Mouse (Mus musculus) liver, adult 2 months (tissue): ENCODE data around the gene C1qtnf6. TPM values are rescaled to one million over a fixed set of nuclear protein-coding genes. Genes with fewer than 3 reads are reported as not detected.

Experiments
- DNase-seq: peaks from one replicate; pipeline ENCODE4 v3.0.0-alpha.2; 2011; ENCODE audit warnings: low read depth, low spot score; ENCODE audit errors: extremely low read depth
- H3K27ac ChIP-seq: fragments of 200-500 bp; replicated peaks from 2 replicates; pipeline ENCODE4 v1.5.1; 2012; ENCODE audit warnings: low read depth, mild to moderate bottlenecking, control low read depth, inconsistent platforms, low read length; ENCODE audit not compliant: insufficient read depth
- H3K27me3 ChIP-seq: fragments of 200-500 bp; 2 replicates; pipeline ENCODE4 v1.6.1; 2012; ENCODE audit warnings: mild to moderate bottlenecking, moderate library complexity, low read length, inconsistent platforms; ENCODE audit not compliant: control insufficient read depth, insufficient read depth
- H3K36me3 ChIP-seq: fragments of 200-500 bp; 2 replicates; pipeline ENCODE4 v1.6.1; 2012; ENCODE audit warnings: low read length, inconsistent platforms; ENCODE audit not compliant: control insufficient read depth, insufficient read depth
- H3K4me1 ChIP-seq: fragments of 200-500 bp; 2 replicates; pipeline ENCODE4 v1.6.1; 2011; ENCODE audit warnings: low read length; ENCODE audit not compliant: control insufficient read depth, insufficient read depth
- H3K4me3 ChIP-seq: fragments of 200-500 bp; 2 replicates; pipeline ENCODE4 v1.5.1; 2011; ENCODE audit warnings: low read depth, mild to moderate bottlenecking, control low read depth, low read length, moderate library complexity; ENCODE audit not compliant: insufficient read depth
- H3K79me2 ChIP-seq: fragments of 200-500 bp; 2 replicates; pipeline ENCODE4 v1.6.1; 2012; ENCODE audit warnings: inconsistent platforms, mild to moderate bottlenecking, low read length, moderate library complexity; ENCODE audit not compliant: control insufficient read depth, insufficient read depth
- H3K9ac ChIP-seq: fragments of 200-500 bp; 2 replicates; pipeline ENCODE4 v1.6.1; 2012; ENCODE audit warnings: low read depth, mild to moderate bottlenecking, control low read depth, inconsistent platforms, low read length
- CTCF ChIP-seq: fragments of 200-500 bp; IDR thresholded peaks from 2 replicates; pipeline ENCODE4 v1.5.1; 2011; ENCODE audit warnings: low read depth, low read length, control low read depth
- POLR2A ChIP-seq: fragments of 200-500 bp; IDR thresholded peaks from 2 replicates; pipeline ENCODE4 v1.6.1; 2011; ENCODE audit warnings: low read length, control low read depth; ENCODE audit not compliant: insufficient read depth; ENCODE audit errors: extremely low read depth
- WGBS: fragments of 180-500 bp; shearing (Covaris S2); methylation state at CpG from one replicate; pipeline ENCODE4 v1.1.7; 2018; 5-methylcytosine and 5-hydroxymethylcytosine counted together
- polyA plus RNA-seq: library from polyadenylated mRNA; depleted of rRNA; stranded (reverse); fragments of >200 nt; gene quantifications from 2 replicates; pipeline ENCODE4 v1.2.3, GENCODE M21; 2012
- total RNA-seq: library from RNA; depleted of rRNA; stranded (reverse); fragments of >200 nt; gene quantifications from 2 replicates; pipeline ENCODE4 v1.2.3, GENCODE M21; 2014

The C1qtnf6 gene
- total and polyA plus RNA-seq, 2 experiments: 0.28 to 2.5 TPM

DNA sequence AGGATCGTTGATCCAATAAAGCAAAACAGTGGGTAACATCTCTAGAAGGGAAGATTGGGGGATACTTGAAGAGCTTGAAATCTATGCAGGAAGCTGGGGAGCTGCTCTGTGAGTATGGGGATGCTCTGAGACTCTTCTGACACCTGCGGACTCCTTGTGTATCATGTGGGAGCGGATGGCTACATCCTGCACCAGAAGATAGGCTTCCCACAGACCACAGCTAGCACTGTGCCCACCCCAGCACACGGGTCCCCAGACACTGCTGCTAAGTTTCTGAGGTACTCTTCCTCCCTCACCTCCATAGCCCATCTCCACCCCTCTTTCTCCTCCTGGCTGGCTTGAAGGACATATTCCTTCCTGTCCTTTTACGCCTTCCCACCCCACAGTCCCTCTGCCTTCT, 39.0 kb upstream of the C1qtnf6 start:
- TF ChIP-seq POLR2A: no peak
- no peak for TF ChIP-seq CTCF
- Histone ChIP-seq H3K36me3 (no peaks in the 10 kb centered on the region), H3K4me3 (no peak overlapping the region), H3K79me2 (no peaks in the 10 kb centered on the region), H3K27ac (no peak overlapping the region), H3K27me3 (no peaks in the 10 kb centered on the region), H3K4me1 (no peaks in the 10 kb centered on the region), H3K9ac (no peak overlapping the region)
- 96% methylated on average over 5 of the region's 5 CpGs for WGBS
- no peak for DNase-seq

- no peak overlapping the region for H3K27ac ChIP-seq
- no peak for DNase-seq
- WGBS: 79% methylated on average over 9 of the region's 9 CpGs
- TF ChIP-seq CTCF: no peak
- no peak for TF ChIP-seq POLR2A
- H3K36me3 ChIP-seq: no peaks in the 10 kb centered on the region
- H3K27me3 ChIP-seq: no peaks in the 10 kb centered on the region
- H3K4me1 ChIP-seq: no peaks in the 10 kb centered on the region
- no peaks in the 10 kb centered on the region for H3K79me2 ChIP-seq
- no peak overlapping the region for H3K4me3 ChIP-seq
- no peak overlapping the region for H3K9ac ChIP-seq
Observed at GRCm38 (mm10) chr15:78567608-78568120, 36.4 kb upstream of the C1qtnf6 start.

DNA sequence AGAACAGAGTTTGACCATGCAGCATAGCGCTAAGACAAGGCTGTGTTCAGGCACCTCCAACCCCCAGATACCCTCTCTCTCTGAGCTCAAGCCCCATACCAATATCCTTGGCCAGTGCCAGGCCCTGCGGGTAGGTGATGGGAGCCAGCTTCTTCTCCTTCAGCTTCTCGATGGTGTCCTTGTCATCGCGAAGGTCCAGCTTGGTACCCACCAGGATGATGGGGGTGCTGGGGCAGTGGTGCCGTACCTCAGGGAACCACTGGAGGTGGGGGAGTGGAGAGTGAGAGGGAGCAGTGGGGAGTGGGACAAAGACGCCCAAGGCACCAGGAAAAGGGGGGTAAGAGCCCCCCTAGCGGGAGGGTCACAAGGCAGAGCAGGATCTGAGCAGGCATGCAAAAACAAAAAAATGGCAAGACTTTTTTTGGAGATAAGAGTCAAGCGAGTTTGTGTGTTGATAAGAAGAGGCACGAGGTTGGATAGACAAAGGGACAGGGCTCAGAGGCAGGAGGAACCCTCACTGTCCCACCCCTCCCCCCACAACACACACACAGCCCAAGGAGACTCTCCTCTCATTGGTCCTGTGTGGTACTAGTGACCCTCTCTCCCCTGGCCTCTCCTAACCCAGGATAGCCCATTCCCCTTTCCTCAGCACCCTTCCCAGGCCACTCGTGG, 33.7 kb upstream of the C1qtnf6 start:
- H3K79me2 ChIP-seq: no peaks in the 10 kb centered on the region
- H3K4me1 ChIP-seq: no peaks in the 10 kb centered on the region
- DNase-seq: no peak
- no peak for TF ChIP-seq CTCF
- TF ChIP-seq POLR2A: no peak
- no peaks in the 10 kb centered on the region for H3K27me3 ChIP-seq
- 74% methylated on average over 11 of the region's 11 CpGs for WGBS
- no peak overlapping the region for H3K9ac ChIP-seq
- H3K27ac ChIP-seq: no peak overlapping the region
- H3K36me3 ChIP-seq: no peaks in the 10 kb centered on the region
- no peak overlapping the region for H3K4me3 ChIP-seq

DNA sequence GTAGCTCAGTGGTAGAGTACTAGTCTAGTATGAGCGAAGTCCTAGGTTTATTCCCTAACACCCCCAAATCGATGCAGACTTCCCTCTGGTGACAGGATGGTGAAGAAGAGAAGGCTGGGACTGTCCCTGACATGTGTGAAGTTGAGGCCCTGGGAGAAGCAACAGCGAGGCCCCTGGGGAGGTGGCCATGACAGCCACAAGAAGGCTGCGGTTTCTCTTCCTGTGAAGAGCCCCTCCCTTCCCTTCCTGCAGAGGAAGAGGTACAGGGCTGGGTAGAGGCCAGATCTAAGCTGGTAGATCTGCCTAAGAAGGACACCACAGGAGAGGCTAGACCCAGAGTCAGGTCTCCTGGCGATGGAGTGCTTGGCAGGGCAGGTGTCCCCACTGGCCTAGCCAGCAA, 32.7 kb upstream of the C1qtnf6 start:
- H3K27me3 ChIP-seq: no peaks in the 10 kb centered on the region
- no peaks in the 10 kb centered on the region for H3K4me1 ChIP-seq
- WGBS: 83% methylated on average over 5 of the region's 5 CpGs
- no peak overlapping the region for H3K27ac ChIP-seq
- DNase-seq: no peak
- no peaks in the 10 kb centered on the region for H3K79me2 ChIP-seq
- TF ChIP-seq POLR2A: no peak
- no peaks in the 10 kb centered on the region for H3K36me3 ChIP-seq
- H3K9ac ChIP-seq: no peak overlapping the region
- no peak overlapping the region for H3K4me3 ChIP-seq

DNA sequence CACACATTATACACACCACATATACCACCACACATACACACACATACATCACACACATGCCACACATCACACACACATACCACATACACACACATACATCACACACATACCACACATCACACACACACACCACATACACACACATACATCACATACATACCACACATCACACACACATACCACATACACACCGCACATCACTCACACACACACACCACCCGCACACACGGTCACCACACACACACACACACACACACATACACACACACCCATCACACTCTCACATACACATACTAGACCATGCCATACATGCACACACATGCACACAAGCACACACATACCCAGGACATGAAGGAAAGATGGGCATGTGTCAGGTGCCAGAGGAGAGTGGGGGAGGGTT, 32.1 kb upstream of the C1qtnf6 start:
- Histone ChIP-seq H3K4me1 (no peaks in the 10 kb centered on the region), H3K27ac (no peak overlapping the region), H3K36me3 (no peaks in the 10 kb centered on the region), H3K4me3 (no peak overlapping the region), H3K27me3 (no peaks in the 10 kb centered on the region), H3K9ac (no peak overlapping the region), H3K79me2 (no peaks in the 10 kb centered on the region)
- WGBS: 95% methylated on average over 3 of the region's 3 CpGs
- no peak for TF ChIP-seq POLR2A
- no peak for DNase-seq

- no peak overlapping the region for H3K4me3 ChIP-seq
- TF ChIP-seq CTCF (no peak), POLR2A (no peak)
Observed at GRCm38 (mm10) chr15:78559141-78559979, 28.1 kb upstream of the C1qtnf6 start.

More at GRCm38 (mm10) chr15:78559141-78559979, 28.1 kb upstream of the C1qtnf6 start:
- Histone ChIP-seq H3K36me3 (no peaks in the 10 kb centered on the region), H3K4me1 (no peaks in the 10 kb centered on the region), H3K9ac (no peak overlapping the region), H3K27me3 (no peaks in the 10 kb centered on the region), H3K79me2 (no peaks in the 10 kb centered on the region), H3K27ac (no peak overlapping the region)
- 77% methylated on average over 11 of the region's 11 CpGs for WGBS
- no peak for DNase-seq
